Mouse (Mus musculus) hindbrain, embryonic 11.5 days (tissue): ENCODE results near the gene Lst1. TPM values are rescaled to one million over a fixed set of nuclear protein-coding genes. Genes with fewer than 3 reads are reported as not detected.

Source experiments
- ATAC-seq: fragments of 200-750 bp; cut with Nextera tagmentation; 2 replicates; pipeline ENCODE4 v1.8.0; 2017; ENCODE audit warnings: mild to moderate bottlenecking, moderate TSS enrichment, moderate library complexity; ENCODE audit not compliant: low FRiP score
- DNase-seq: peaks from one replicate; pipeline ENCODE4 v3.0.0-alpha.2; 2015; ENCODE audit warnings: low spot score
- H3K27ac ChIP-seq: fragments of 300-500 bp; sonication (generic); 2 replicates; pipeline ENCODE4 v1.5.1; 2014; ENCODE audit warnings: mild to moderate bottlenecking, low read depth, low read length
- H3K27me3 ChIP-seq: fragments of 300-500 bp; sonication (generic); 2 replicates; pipeline ENCODE4 v1.6.1; 2014; ENCODE audit warnings: mild to moderate bottlenecking, low read length, moderate library complexity, mixed read lengths; ENCODE audit not compliant: control insufficient read depth, insufficient read depth
- H3K36me3 ChIP-seq: fragments of 300-500 bp; sonication (generic); 2 replicates; pipeline ENCODE4 v1.6.1; 2014; ENCODE audit warnings: mild to moderate bottlenecking, low read length, moderate library complexity, mixed read lengths; ENCODE audit not compliant: control insufficient read depth, insufficient read depth
- H3K4me1 ChIP-seq: fragments of 300-500 bp; sonication (generic); replicated peaks from 2 replicates; pipeline ENCODE4 v1.6.1; 2014; ENCODE audit warnings: low read length, mixed read lengths; ENCODE audit not compliant: control insufficient read depth, insufficient read depth
- H3K4me2 ChIP-seq: fragments of 300-500 bp; sonication (generic); replicated peaks from 2 replicates; pipeline ENCODE4 v1.6.1; 2014; ENCODE audit warnings: mild to moderate bottlenecking, low read depth, low read length
- H3K4me3 ChIP-seq: fragments of 300-500 bp; sonication (generic); 2 replicates; pipeline ENCODE4 v1.5.1; 2014; ENCODE audit warnings: low read depth, low read length
- H3K9ac ChIP-seq: fragments of 300-500 bp; sonication (generic); 2 replicates; pipeline ENCODE4 v1.6.1; 2014; ENCODE audit warnings: low read depth, low read length
- H3K9me3 ChIP-seq: fragments of 300-500 bp; sonication (generic); 2 replicates; pipeline ENCODE4 v1.6.1; 2016; ENCODE audit warnings: low read length; ENCODE audit not compliant: control insufficient read depth
- WGBS: fragments of 180-500 bp; shearing (Covaris S2); extraction: QIAGEN DNeasy Blood & Tissue Kit; methylation state at CpG from one replicate; pipeline ENCODE4 v1.1.7; 2014; 5-methylcytosine and 5-hydroxymethylcytosine counted together
- polyA plus RNA-seq: library from polyadenylated mRNA; unstranded; fragments of >200 nt; fragmentation: Nextera tagmentation; extraction: Ambion mirVana; gene quantifications from 2 replicates; pipeline ENCODE4 v1.2.1, GENCODE M21; 2014

Lst1 gene
- polyA plus RNA-seq, 1 experiment from 2014 or later: 9.8 TPM

DNA sequence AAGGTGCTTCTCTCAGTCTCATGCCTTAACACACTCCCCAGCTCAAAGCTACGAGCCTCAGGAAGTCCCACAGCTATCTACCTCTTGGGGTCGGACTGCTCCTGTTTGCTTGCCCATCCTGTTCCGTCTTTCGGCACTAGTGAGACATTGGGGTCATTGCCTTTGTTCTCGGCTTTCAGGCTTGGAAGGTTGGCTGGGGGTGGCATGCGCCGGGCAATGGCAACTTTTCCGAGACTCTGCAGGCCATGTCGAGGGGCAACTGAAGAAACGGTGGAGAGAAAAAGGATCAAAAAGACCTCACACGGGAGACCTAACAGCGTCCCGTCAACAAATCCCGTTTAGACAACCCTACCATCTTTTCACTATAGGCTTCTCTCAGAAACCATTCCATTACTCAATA is 26.1 kb downstream of the Lst1 start:
- Histone ChIP-seq H3K9me3 (no peaks in the 10 kb centered on the region), H3K27me3 (no peaks in the 10 kb centered on the region), H3K36me3 (peaks cover 39% of the 10 kb centered on the region), H3K4me1 (peaks cover 5% of the 10 kb centered on the region; the same call in 1 of the 2 replicates), H3K4me2 (peak overlapping the region; percentile 92; the same call in 1 of the 2 replicates), H3K27ac (no peak overlapping the region), H3K9ac (no peak overlapping the region), H3K4me3 (peak overlapping the region; percentile 100; the same call in 1 of the 2 replicates)
- DNase-seq (no peak), ATAC-seq (no peak)
- 79% methylated on average over 14 of the region's 14 CpGs for WGBS

GRCm38 (mm10) chr17:35161421-35161820 is 26.8 kb downstream of the Lst1 start:
- H3K9me3 ChIP-seq: no peaks in the 10 kb centered on the region
- no peak for ATAC-seq
- H3K4me1 ChIP-seq: peaks cover 5% of the 10 kb centered on the region; the same call in 1 of the 2 replicates
- H3K9ac ChIP-seq: no peak overlapping the region
- WGBS: 92% methylated on average over 11 of the region's 11 CpGs
- no peak for DNase-seq
- H3K27ac ChIP-seq: no peak overlapping the region
- no peak overlapping the region for H3K4me2 ChIP-seq
- H3K4me3 ChIP-seq: no peak overlapping the region
- peaks cover 46% of the 10 kb centered on the region for H3K36me3 ChIP-seq
- no peaks in the 10 kb centered on the region for H3K27me3 ChIP-seq

DNA sequence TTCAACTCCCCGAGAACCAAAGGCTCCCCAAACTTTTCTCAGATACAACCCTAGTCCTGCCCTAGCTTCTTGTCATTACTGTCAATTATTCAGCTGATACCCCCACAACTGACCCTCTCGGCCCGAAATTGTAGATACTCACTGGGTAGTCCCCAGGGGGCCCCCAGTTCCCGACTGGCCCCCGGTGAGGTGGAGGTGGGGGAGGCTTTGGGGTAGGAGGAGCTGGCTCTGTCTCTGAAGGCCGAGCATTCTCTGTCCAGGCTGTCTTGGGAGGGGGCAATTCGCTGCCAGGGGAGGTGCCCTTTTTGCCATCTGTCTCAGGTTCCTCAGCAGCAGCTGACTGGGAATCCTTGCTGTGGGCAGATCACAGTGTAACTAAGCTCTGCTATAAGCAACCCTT is 28.6 kb downstream of the Lst1 start:
- Histone ChIP-seq H3K9me3 (no peaks in the 10 kb centered on the region), H3K4me1 (peaks cover 5% of the 10 kb centered on the region; the same call in 1 of the 2 replicates), H3K27ac (no peak overlapping the region), H3K27me3 (no peaks in the 10 kb centered on the region), H3K4me2 (no peak overlapping the region), H3K4me3 (no peak overlapping the region), H3K9ac (no peak overlapping the region), H3K36me3 (peaks cover 61% of the 10 kb centered on the region)
- DNase-seq: no peak
- 88% methylated on average over 7 of the region's 7 CpGs for WGBS
- no peak for ATAC-seq

DNA sequence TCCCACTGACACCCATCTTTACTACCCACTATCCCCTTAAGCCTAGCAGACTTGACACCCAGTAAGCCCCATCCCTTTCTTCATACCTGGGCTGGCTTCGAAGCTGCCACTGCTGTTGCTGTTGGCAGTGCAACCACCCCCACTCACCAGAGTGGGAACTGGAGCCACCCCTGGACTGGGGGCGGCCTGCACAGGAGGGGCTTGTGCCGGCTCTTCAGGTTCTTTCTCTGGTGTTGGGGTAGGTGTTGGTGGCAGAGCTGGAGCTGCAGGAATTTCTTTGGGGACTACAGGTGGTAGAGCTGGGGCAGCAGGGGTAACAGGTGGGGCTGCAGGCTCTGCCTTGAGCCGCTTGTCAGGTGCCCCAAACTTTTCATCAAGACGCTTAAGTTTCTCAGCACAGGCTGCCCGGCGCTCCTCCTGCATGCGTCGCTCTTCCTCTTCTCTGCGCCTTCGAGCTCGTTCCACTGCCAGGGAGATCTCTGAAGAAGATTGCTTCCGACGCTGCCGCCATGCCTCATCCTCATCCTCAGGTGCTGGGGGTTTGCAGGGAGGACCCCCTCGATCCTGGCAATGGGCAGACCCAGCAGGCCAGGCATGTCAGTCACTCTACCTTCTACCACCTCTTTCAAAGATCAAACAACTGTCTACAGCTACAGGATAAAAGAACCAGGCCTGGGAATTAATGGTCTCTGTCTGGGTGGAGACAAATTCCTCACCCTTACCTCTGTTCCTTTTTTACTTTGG is 29.2 kb downstream of the Lst1 start:
- Histone ChIP-seq H3K4me1 (peaks cover 5% of the 10 kb centered on the region; the same call in 1 of the 2 replicates), H3K9ac (no peak overlapping the region), H3K27me3 (no peaks in the 10 kb centered on the region), H3K4me3 (no peak overlapping the region), H3K27ac (no peak overlapping the region), H3K4me2 (no peak overlapping the region), H3K36me3 (peaks cover 67% of the 10 kb centered on the region), H3K9me3 (no peaks in the 10 kb centered on the region)
- ATAC-seq (no peak), DNase-seq (no peak)
- WGBS: 93% methylated on average over 16 of the region's 16 CpGs

DNA sequence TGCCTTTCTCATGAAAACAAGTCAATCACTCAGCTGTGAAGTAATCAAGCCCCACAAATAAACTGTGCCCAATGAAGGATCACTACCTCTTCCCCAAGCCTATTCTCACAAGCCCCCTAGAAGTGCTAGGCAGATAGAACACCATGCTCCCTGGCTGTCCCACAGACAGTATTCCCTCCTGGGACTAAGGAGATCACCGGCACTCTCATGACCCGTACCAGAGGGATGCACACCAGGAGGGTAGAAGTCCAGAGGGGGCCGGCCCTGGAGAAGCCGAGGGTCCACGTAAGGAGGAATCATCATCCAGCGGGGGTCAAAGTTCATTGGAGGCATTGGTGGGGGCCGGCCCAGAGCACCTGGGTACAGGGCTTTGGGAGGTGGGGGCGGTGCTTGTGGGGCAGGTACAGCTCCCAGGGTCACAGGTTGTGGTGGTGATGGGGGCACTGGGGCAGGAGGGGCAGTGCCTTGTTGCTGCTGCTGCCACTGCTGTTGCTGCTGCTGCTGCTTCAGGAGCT is 30.5 kb downstream of the Lst1 start:
- no peak overlapping the region for H3K4me3 ChIP-seq
- ATAC-seq (no peak), DNase-seq (no peak)
- H3K9me3 ChIP-seq: no peaks in the 10 kb centered on the region
- 90% methylated on average over 8 of the region's 8 CpGs for WGBS
- no peak overlapping the region for H3K9ac ChIP-seq
- no peaks in the 10 kb centered on the region for H3K27me3 ChIP-seq
- no peak overlapping the region for H3K27ac ChIP-seq
- H3K4me2 ChIP-seq: no peak overlapping the region
- peaks cover 78% of the 10 kb centered on the region for H3K36me3 ChIP-seq
- peaks cover 2% of the 10 kb centered on the region; the same call in 1 of the 2 replicates for H3K4me1 ChIP-seq

- no peak overlapping the region for H3K4me2 ChIP-seq
- 95% methylated on average over 8 of the region's 8 CpGs for WGBS
- H3K27ac ChIP-seq: no peak overlapping the region
- H3K9ac ChIP-seq: no peak overlapping the region
- H3K36me3 ChIP-seq: peaks cover 78% of the 10 kb centered on the region
- DNase-seq: no peak
- H3K27me3 ChIP-seq: no peaks in the 10 kb centered on the region
- no peak for ATAC-seq
- no peaks in the 10 kb centered on the region for H3K4me1 ChIP-seq
- H3K9me3 ChIP-seq: no peaks in the 10 kb centered on the region
- no peak overlapping the region for H3K4me3 ChIP-seq
Measured at GRCm38 (mm10) chr17:35157254-35157653, 31.0 kb downstream of the Lst1 start.

DNA sequence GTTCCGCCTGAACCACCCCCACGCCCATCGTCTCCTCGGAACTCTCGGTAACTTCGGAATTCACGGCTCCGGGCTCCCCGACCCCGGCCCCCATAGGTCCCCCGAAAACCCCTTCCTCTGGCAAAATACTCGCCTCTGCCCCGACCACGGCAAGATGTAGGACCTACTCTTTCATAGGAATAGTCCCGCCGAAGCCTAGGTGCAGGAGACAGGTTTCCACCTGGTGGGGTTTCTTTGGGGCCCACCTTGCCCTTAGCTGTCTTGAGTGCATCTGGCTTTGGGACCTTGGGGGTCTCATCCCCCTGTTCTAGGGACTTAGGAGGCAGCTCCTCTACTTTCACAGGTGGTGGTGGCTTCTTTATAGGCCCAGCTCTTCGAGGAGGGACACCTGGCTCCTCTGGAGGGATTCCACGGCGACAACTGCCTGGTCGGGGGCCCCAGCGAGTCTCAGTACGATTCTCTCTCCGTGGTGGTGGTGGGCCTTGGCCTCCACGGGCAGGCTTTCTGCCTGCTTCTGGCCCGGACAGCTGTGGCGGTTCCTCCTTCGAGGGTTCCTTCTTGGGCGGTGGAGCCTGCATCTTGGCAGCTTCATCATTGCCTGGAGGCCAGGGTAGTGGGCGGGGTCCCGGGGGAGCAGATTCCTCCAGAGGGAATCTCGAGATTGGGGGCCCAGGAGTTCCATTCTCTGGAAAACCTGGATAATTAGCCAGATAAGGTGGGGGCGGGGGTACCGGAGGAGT is 31.6 kb downstream of the Lst1 start:
- DNase-seq (no peak), ATAC-seq (no peak)
- H3K4me3 ChIP-seq: no peak overlapping the region
- H3K9me3 ChIP-seq: no peaks in the 10 kb centered on the region
- no peak overlapping the region for H3K4me2 ChIP-seq
- no peaks in the 10 kb centered on the region for H3K27me3 ChIP-seq
- H3K9ac ChIP-seq: no peak overlapping the region
- H3K4me1 ChIP-seq: no peaks in the 10 kb centered on the region
- H3K27ac ChIP-seq: no peak overlapping the region
- peaks cover 76% of the 10 kb centered on the region for H3K36me3 ChIP-seq
- WGBS: 92% methylated on average over 33 of the region's 33 CpGs

DNA sequence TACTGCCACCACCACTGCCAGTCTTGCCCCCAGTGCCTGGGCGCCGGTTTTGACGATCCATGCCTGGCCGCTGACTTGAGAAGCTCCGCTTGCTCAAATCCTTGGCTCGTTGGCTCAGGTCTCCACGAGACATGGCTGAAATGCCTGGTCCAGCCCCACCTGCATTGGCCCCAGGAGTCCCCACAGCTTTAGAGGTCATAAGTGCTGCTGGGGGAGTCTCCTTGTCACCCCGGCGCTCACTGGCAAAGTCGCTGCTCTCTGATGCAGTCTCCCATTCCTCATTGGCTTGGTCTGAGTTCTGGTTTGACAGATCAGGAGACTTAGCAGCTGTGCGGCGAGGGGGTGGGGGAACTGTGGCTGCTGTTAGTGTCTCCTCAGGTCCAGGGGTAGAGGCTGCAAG is 32.8 kb downstream of the Lst1 start:
- ATAC-seq: no peak
- H3K27ac ChIP-seq: no peak overlapping the region
- no peak overlapping the region for H3K9ac ChIP-seq
- H3K4me3 ChIP-seq: no peak overlapping the region
- H3K36me3 ChIP-seq: peaks cover 73% of the 10 kb centered on the region
- no peak for DNase-seq
- H3K4me2 ChIP-seq: no peak overlapping the region
- no peaks in the 10 kb centered on the region for H3K4me1 ChIP-seq
- no peaks in the 10 kb centered on the region for H3K9me3 ChIP-seq
- WGBS: 92% methylated on average over 12 of the region's 12 CpGs
- no peaks in the 10 kb centered on the region for H3K27me3 ChIP-seq
